19 mouse cellular contexts compared by ENCODE assay signal in genomic region chr9:103593079-103593478, GRCm38 (mm10).
DNase-seq lines count a peak whose midpoint lies in the region; ATAC-seq lines count a peak whose summit lies in the region.
"Had no signal": no experiment of that assay in that cellular context is flagged by ENCODE, and none has a peak within 500 bp of the region (broad histone marks: within the 10 kb centered on the region; RNA-seq: fewer than 3 reads in every experiment).

No protein-coding gene starts in this region.

- DNase-seq in heart, adult 11 months, result peak; percentile 56
- DNase-seq in heart, postnatal 4 days, result no peak
- DNase-seq in heart, adult 8-10 months (ENCODE audit: low spot score), result no peak
- no peak for DNase-seq in midbrain, embryonic 11.5 days (ENCODE audit: low spot score, missing footprints)
- DNase-seq: kidney, postnatal 36 days; layer of hippocampus, adult 9-11 months; lung, adult 2 months; lung, postnatal 36 days; right cerebral cortex, postnatal 25 days; thymus, postnatal 36 days had no signal

- ATAC-seq in heart, embryonic 16.5 days (replicated peaks; ENCODE audit: extremely low read depth, insufficient read depth, low FRiP score), result no peak
- ATAC-seq in midbrain, embryonic 13.5 days, result no peak
- ATAC-seq in midbrain, embryonic 11.5 days (ENCODE audit: low FRiP score), result no peak
- no peak for ATAC-seq in midbrain, embryonic 15.5 days (replicated peaks)
- no peak for ATAC-seq in CD4-positive, CD25-positive, alpha-beta regulatory T cell, adult 4 months
- ATAC-seq: forebrain, embryonic 15.5 days; liver, embryonic 12.5 days had no signal

- peaks cover 14% of the 10 kb centered on the region for H3K4me1 ChIP-seq in heart, embryonic 16.5 days (ENCODE audit: control insufficient read depth, insufficient read depth, low read length)
- H3K4me1 ChIP-seq in midbrain, embryonic 13.5 days (replicated peaks), result peaks cover 33% of the 10 kb centered on the region
- peaks cover 16% of the 10 kb centered on the region; the same call in 1 of the 2 replicates for H3K4me1 ChIP-seq in midbrain, embryonic 11.5 days (ENCODE audit: control insufficient read depth, insufficient read depth, low read length)
- peaks cover 36% of the 10 kb centered on the region for H3K4me1 ChIP-seq in midbrain, embryonic 15.5 days
- H3K4me1 ChIP-seq: liver, embryonic 12.5 days had no signal

- 41% methylated on average over 4 of the region's 4 CpGs for WGBS in heart, embryonic 16.5 days
- 50% methylated on average over 4 of the region's 4 CpGs for WGBS in midbrain, embryonic 13.5 days
- 53% methylated on average over 4 of the region's 4 CpGs for WGBS in midbrain, embryonic 11.5 days
- 35% methylated on average over 4 of the region's 4 CpGs for WGBS in midbrain, embryonic 15.5 days

- peaks cover 4% of the 10 kb centered on the region; the same call in 1 of the 2 replicates for H3K36me3 ChIP-seq in heart, embryonic 16.5 days (ENCODE audit: control insufficient read depth, insufficient read depth)
- no peaks in the 10 kb centered on the region for H3K36me3 ChIP-seq in midbrain, embryonic 13.5 days
- H3K36me3 ChIP-seq in midbrain, embryonic 11.5 days (ENCODE audit: control insufficient read depth, insufficient read depth, low read length), result no peaks in the 10 kb centered on the region
- H3K36me3 ChIP-seq in midbrain, embryonic 15.5 days (replicated peaks), result no peaks in the 10 kb centered on the region
- H3K36me3 ChIP-seq: embryonic facial prominence, embryonic 13.5 days; forebrain, embryonic 15.5 days; limb, embryonic 12.5 days; liver, embryonic 12.5 days; neural tube, embryonic 15.5 days had no signal

- H3K9ac ChIP-seq in heart, embryonic 16.5 days (ENCODE audit: low read length), result no peak overlapping the region
- H3K9ac ChIP-seq in midbrain, embryonic 13.5 days (replicated peaks), result no peak overlapping the region
- no peak overlapping the region for H3K9ac ChIP-seq in midbrain, embryonic 11.5 days (ENCODE audit: low read length)
- H3K9ac ChIP-seq in midbrain, embryonic 15.5 days, result no peak overlapping the region
- H3K9ac ChIP-seq: embryonic facial prominence, embryonic 13.5 days; forebrain, embryonic 15.5 days; limb, embryonic 12.5 days; liver, embryonic 12.5 days; neural tube, embryonic 15.5 days had no signal

- 0 out of 2 replicates have a peak overlapping the region, but pooled peaks have one; percentile 38 for H3K27ac ChIP-seq in heart, embryonic 16.5 days (ENCODE audit: low read length)
- peak overlapping the region; percentile 44 for H3K27ac ChIP-seq in midbrain, embryonic 13.5 days
- H3K27ac ChIP-seq in midbrain, embryonic 11.5 days (ENCODE audit: low read depth, low read length), result no peak overlapping the region
- peak overlapping the region; percentile 60 for H3K27ac ChIP-seq in midbrain, embryonic 15.5 days
- H3K27ac ChIP-seq: embryonic facial prominence, embryonic 13.5 days; forebrain, embryonic 15.5 days; limb, embryonic 12.5 days; liver, embryonic 12.5 days; neural tube, embryonic 15.5 days had no signal

- no peaks in the 10 kb centered on the region for H3K9me3 ChIP-seq in heart, embryonic 16.5 days (replicated peaks; ENCODE audit: control insufficient read depth, low read length)
- no peaks in the 10 kb centered on the region for H3K9me3 ChIP-seq in midbrain, embryonic 13.5 days
- H3K9me3 ChIP-seq in midbrain, embryonic 11.5 days (ENCODE audit: control insufficient read depth, low read length), result no peaks in the 10 kb centered on the region
- H3K9me3 ChIP-seq in midbrain, embryonic 15.5 days, result no peaks in the 10 kb centered on the region
- H3K9me3 ChIP-seq: embryonic facial prominence, embryonic 13.5 days; forebrain, embryonic 15.5 days; limb, embryonic 12.5 days; liver, embryonic 12.5 days; neural tube, embryonic 15.5 days had no signal

- H3K4me2 ChIP-seq in heart, embryonic 16.5 days (ENCODE audit: low read depth, low read length), result no peak overlapping the region
- no peak overlapping the region for H3K4me2 ChIP-seq in midbrain, embryonic 13.5 days (replicated peaks)
- H3K4me2 ChIP-seq in midbrain, embryonic 11.5 days, result no peak overlapping the region
- no peak overlapping the region for H3K4me2 ChIP-seq in midbrain, embryonic 15.5 days
- H3K4me2 ChIP-seq: embryonic facial prominence, embryonic 13.5 days; forebrain, embryonic 15.5 days; limb, embryonic 12.5 days; liver, embryonic 12.5 days; neural tube, embryonic 15.5 days had no signal

- H3K27me3 ChIP-seq in heart, embryonic 16.5 days (ENCODE audit: control insufficient read depth, insufficient read depth, low read length), result no peaks in the 10 kb centered on the region
- H3K27me3 ChIP-seq in midbrain, embryonic 13.5 days, result no peaks in the 10 kb centered on the region
- H3K27me3 ChIP-seq in midbrain, embryonic 11.5 days (ENCODE audit: control insufficient read depth, insufficient read depth, low read length), result no peaks in the 10 kb centered on the region
- H3K27me3 ChIP-seq in midbrain, embryonic 15.5 days (replicated peaks), result no peaks in the 10 kb centered on the region
- H3K27me3 ChIP-seq: embryonic facial prominence, embryonic 13.5 days; forebrain, embryonic 15.5 days; limb, embryonic 12.5 days; liver, embryonic 12.5 days; neural tube, embryonic 15.5 days had no signal

- no peak overlapping the region for H3K4me3 ChIP-seq in heart, embryonic 16.5 days (ENCODE audit: low read length)
- H3K4me3 ChIP-seq in midbrain, embryonic 13.5 days (replicated peaks), result no peak overlapping the region
- H3K4me3 ChIP-seq in midbrain, embryonic 11.5 days (ENCODE audit: low read depth, low read length), result no peak overlapping the region
- no peak overlapping the region for H3K4me3 ChIP-seq in midbrain, embryonic 15.5 days
- H3K4me3 ChIP-seq: embryonic facial prominence, embryonic 13.5 days; forebrain, embryonic 15.5 days; limb, embryonic 12.5 days; liver, embryonic 12.5 days; neural tube, embryonic 15.5 days had no signal
